Mouse (Mus musculus) left cerebral cortex, adult 18-20 months (tissue): ENCODE data around the gene Zfp955a. TPM values are rescaled to one million over a fixed set of nuclear protein-coding genes. Genes with fewer than 3 reads are reported as not detected.
"Not testable (repeated sequence)": the region's sequence is repeated elsewhere in the genome, so short reads cannot be mapped to it uniquely, and the experiment has no call there.

ENCODE experiments used
- DNase-seq, 2 experiments: peaks; one replicate each; pipeline ENCODE4 v3.0.0; 2021 to 2022; ENCODE audit warnings: low spot score in 2 of 2, mixed read lengths in 1 of 2
- long read RNA-seq, 2 experiments: library from polyadenylated mRNA; stranded (forward); transcript quantifications; one replicate each; pipeline ENCODE4 v2.0.0; 2021
- total RNA-seq, 2 experiments: library from RNA; stranded (reverse); gene quantifications; 2 replicates each; pipeline ENCODE4 v1.2.3; 2021

Gene Zfp955a
- 10 to 100 TPM; 12.3 to 12.5 TPM for total RNA-seq
- long read RNA-seq, experiment 1, partial matches to known transcripts: 0 of 3 reads
- long read RNA-seq, experiment 1, other reads (novel, unspliced or antisense): 0 of 3 reads
- long read RNA-seq, experiment 2, partial matches to known transcripts: 0 of 3 reads
- long read RNA-seq, experiment 2, other reads (novel, unspliced or antisense): 1 of 3 reads

DNA sequence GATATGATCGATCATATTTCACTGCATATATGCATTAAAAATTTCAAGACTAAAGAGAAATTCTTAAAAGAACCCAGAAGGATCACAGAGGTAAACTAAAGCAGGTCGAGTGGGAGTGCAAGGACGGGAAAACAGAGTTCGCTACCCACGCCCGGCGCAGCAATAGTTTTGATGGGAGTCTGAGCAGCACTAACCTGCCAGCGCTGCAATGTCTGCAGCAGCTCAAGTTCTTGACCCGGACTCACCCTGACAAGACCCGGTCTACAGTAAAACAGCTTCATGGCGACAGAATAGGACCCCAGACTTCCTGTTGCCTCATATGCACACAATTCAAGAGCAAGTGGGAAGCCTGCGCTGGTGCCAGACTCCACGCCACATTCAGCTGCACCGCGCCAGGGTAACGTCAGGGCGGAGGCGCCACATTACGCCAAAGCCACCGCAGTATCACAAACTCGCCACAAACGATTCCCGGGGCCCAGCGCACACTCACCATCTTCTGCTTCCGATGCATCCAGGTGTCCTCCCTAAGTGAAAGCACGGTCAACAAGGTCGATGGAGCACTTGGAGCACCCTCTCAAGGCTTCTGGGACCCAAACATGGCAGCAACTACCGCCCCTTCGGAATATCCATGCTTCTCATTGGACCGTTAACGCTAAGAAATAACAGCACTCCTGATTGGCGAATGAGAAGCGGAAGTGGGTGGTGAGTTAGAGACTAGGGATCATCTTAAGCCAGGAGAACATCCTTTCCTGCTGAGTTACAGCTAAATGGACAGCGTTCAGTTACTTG is at the start of gene Zfp955a:
TSS of gene Zfp955a (minus strand) at position 616 of the 789 bp plus-strand sequence.
- DNase-seq: not testable (repeated sequence)

DNA sequence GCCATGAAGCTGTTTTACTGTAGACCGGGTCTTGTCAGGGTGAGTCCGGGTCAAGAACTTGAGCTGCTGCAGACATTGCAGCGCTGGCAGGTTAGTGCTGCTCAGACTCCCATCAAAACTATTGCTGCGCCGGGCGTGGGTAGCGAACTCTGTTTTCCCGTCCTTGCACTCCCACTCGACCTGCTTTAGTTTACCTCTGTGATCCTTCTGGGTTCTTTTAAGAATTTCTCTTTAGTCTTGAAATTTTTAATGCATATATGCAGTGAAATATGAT is 34.9 kb upstream of the Zfp955a start:
- not testable (repeated sequence) for DNase-seq

DNA sequence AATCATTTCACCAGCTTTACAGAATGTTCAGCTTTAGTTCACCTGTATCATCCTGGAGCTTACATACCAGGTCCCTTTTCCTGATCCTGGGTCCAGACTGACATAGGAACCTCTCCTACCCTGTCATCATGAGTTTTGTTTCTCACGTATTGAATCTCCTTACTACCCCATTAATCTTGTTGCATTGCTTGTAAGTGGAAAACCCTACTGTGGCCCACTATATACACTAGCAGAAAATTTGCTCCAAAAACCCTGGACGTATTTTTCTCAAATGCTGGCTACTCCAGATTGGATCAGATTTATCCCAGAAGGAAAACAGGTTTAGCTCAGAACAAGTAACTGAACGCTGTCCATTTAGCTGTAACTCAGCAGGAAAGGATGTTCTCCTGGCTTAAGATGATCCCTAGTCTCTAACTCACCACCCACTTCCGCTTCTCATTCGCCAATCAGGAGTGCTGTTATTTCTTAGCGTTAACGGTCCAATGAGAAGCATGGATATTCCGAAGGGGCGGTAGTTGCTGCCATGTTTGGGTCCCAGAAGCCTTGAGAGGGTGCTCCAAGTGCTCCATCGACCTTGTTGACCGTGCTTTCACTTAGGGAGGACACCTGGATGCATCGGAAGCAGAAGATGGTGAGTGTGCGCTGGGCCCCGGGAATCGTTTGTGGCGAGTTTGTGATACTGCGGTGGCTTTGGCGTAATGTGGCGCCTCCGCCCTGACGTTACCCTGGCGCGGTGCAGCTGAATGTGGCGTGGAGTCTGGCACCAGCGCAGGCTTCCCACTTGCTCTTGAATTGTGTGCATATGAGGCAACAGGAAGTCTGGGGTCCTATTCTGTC is 34.3 kb upstream of the Zfp955a start, which contains the start of gene Zfp955b:
TSS of gene Zfp955b (plus strand) at position 506 of the 837 bp plus-strand sequence.
- DNase-seq: not testable (repeated sequence)

DNA sequence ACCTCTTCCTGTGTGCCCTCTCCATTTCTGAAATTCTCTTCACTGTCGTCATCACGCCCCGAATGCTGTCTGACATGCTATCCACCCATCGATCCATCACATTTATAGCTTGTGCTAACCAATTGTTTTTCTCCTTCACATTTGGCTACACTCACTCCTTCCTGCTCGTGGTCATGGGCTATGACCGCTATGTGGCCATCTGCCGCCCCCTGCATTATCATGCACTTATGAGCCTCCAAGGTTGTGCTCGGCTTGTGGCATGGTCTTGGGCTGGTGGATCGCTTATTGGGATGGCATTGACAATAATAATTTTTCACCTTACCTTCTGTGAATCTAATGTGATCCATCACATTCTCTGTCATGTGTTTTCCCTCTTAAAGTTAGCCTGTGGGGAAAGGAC is 14.0 kb upstream of the Zfp955a start:
- no peak for DNase-seq

DNA sequence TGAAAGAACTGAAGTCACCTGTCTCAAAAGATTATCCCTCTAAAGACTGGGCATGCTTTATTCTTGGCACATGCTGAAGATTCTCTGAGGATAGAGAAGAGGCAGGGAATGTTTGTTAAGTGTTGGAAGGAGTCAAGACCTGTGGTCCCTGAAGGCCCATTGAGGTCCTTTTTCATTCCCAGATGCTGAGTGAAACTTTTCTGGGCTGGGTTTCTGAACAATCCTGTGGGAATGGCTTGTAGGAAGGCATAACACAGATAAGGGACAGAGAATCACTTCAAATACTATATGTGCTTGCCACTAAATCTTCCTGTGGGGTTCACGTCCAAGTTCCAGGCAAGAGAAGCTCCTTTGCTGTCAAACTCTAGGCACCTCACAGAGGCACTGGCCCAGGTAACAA is 9.4 kb upstream of the Zfp955a start, which contains the start of gene Olfr63:
TSS of gene Olfr63 (plus strand) at position 301 of the 400 bp plus-strand sequence.
- no peak for DNase-seq

DNA sequence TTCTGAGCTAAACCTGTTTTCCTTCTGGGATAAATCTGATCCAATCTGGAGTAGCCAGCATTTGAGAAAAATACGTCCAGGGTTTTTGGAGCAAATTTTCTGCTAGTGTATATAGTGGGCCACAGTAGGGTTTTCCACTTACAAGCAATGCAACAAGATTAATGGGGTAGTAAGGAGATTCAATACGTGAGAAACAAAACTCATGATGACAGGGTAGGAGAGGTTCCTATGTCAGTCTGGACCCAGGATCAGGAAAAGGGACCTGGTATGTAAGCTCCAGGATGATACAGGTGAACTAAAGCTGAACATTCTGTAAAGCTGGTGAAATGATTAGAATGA is 343 bp upstream of the Zfp955a start:
- DNase-seq: not testable (repeated sequence)

DNA sequence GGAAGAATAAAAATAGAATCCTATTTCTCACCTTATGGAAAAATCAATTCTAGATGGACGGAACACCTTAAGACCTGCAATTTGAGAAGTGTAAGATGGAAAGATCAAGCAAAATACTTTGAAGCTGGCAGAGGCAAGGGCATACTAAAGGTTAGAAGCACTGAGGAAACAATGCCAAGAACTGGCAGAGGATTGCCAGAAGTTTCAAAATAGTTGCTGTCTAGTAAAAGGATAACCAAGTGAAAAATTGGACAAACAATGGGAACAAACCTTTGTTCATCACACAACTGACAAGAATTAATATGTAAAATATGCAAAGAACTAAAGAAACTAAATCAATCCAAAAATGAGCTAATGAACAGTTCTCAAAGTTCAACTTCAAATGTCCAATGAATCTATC is 18.3 kb downstream of the Zfp955a start:
- DNase-seq: not testable (repeated sequence)

DNA sequence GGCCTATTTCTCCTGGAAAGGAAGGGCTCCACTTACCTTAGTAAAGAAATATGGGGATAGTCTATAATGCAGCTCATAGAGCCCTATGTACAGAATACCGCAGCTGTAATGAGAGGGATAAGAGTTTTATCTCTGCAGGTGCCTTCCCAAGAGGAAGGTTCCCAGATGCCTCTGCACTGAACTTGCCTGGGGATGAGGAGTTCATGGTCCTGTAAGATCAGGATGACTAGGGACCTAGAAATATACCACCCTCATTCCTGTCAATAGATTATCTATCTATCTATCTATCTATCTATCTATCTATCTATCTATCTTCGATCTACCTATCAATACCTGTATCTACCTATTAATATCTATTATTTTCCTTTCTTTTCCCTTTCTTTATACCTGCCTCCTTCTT is 33.4 kb downstream of the Zfp955a start, which contains the start of gene Olfr1564:
TSS of gene Olfr1564 (minus strand) at position 101 of the 400 bp plus-strand sequence.
- DNase-seq: no peak

DNA sequence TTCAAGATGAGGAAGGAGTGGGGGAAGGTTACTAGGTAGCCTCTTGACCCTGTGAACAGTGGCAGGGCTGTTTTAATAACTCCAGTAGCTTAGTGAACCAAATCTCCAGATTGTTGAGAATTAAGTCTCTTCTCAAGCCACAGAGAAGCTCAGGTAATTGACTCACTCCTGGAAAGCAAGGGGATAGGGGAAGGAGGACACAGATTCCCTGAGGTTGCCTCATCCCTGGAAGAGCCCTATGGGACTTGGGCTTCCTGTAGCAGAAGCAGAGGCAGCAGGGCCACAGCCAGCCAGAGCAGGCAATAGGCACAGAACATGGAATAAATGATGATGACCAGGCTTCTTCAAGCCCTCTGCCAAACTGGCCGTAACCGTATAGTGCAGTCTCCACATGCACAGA is 63.9 kb downstream of the Zfp955a start, which contains the start of gene Olfr239:
TSS of gene Olfr239 (plus strand) at position 301 of the 400 bp plus-strand sequence.
- DNase-seq: not testable (repeated sequence)

Other genes starting within 250 kb of the Zfp955a start
- 10 to 100 TPM; 17.0 to 21.5 TPM for gene Zfp763, start 221.7 kb downstream of the Zfp955a start, total RNA-seq
- not detected for gene 4921501E09Rik, start 187.1 kb downstream of the Zfp955a start, total RNA-seq
- 10 to 100 TPM; 16.5 to 21.2 TPM for gene Zfp563, start 165.8 kb downstream of the Zfp955a start, total RNA-seq
- 1 to 10 TPM; 2.6 to 4.4 TPM for gene Morc2b, start 115.5 kb downstream of the Zfp955a start, total RNA-seq
- not detected for gene Olfr55, start 86.7 kb downstream of the Zfp955a start, total RNA-seq
- not detected for gene Olfr239, start 63.8 kb downstream of the Zfp955a start, total RNA-seq
- under 1 TPM; 0.60 to 0.66 TPM for gene Olfr1564, start 33.5 kb downstream of the Zfp955a start, total RNA-seq
- not detected for gene Olfr63, start 9.5 kb upstream of the Zfp955a start, total RNA-seq
- 10 to 100 TPM; 30.9 to 33.3 TPM for gene Zfp955b, start 34.4 kb upstream of the Zfp955a start, total RNA-seq
- 10 to 100 TPM; 18.4 to 20.9 TPM for gene Zfp81, start 103.7 kb upstream of the Zfp955a start, total RNA-seq
- gene Zfp101, start 139.5 kb upstream of the Zfp955a start, total RNA-seq: 10 to 100 TPM; 14.1 to 19.2 TPM
- gene Actl9, start 177.8 kb upstream of the Zfp955a start, total RNA-seq: not detected